Mouse (Mus musculus) granulocyte monocyte progenitor cell, adult 5-6 weeks (primary cell): ENCODE results near the gene Hnf1a. TPM values are rescaled to one million over a fixed set of nuclear protein-coding genes. Genes with fewer than 3 reads are reported as not detected.

Experiments
- ATAC-seq: replicated peaks from 2 replicates; pipeline ENCODE4 v1.8.0; 2016; ENCODE audit warnings: mild to moderate bottlenecking, moderate TSS enrichment, inconsistent platforms; ENCODE audit not compliant: poor library complexity, severe bottlenecking
- total RNA-seq, 2 experiments: library from RNA; stranded (forward) in 1 of 2; stranded (reverse) in 1 of 2; fragments of 200-712, 200-1000 nt in 1 of 2; fragments of >200 nt in 1 of 2; fragmentation: Nextera tagmentation in 1 of 2; gene quantifications; 2 replicates each; pipeline ENCODE4 v1.2.3; 2014 to 2017

Hnf1a gene
- total RNA-seq (2014; fragmentation: Nextera tagmentation) (not detected in 2 replicates), total RNA-seq (2017) (not detected in 2 replicates)

DNA sequence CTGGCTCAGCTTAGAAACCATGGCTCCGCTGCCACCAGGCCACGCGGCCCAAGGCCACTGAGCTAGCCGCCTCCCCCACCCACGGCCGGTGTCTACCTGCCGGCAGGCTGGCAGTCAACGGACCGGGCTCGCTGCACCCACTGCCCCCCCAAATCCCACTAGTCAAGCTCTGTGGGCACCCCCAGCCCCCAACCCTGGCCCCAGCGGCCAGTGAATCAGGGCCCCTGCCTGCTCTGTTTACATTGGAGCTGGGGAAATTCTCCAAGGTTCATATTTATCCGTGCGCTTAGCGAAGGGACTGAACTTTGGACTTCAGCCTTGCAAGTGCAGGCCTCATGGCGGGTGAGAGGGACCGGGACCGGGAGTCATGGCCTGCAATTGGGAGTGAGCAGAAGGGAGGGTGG lies at the start of gene Hnf1a:
Gene Hnf1a, minus strand, starts transcription at position 271 of the 404 bp plus-strand sequence.
- no peak for ATAC-seq

GRCm38 (mm10) chr5:115018813-115019212 lies 47.9 kb upstream of the Hnf1a start:
- 0 out of 2 replicates have a peak, but pooled peaks have one; percentile 26 for ATAC-seq

GRCm38 (mm10) chr5:115018270-115018669 lies 47.4 kb upstream of the Hnf1a start:
- peak; percentile 52; the same call in 1 of the 2 replicates for ATAC-seq

DNA sequence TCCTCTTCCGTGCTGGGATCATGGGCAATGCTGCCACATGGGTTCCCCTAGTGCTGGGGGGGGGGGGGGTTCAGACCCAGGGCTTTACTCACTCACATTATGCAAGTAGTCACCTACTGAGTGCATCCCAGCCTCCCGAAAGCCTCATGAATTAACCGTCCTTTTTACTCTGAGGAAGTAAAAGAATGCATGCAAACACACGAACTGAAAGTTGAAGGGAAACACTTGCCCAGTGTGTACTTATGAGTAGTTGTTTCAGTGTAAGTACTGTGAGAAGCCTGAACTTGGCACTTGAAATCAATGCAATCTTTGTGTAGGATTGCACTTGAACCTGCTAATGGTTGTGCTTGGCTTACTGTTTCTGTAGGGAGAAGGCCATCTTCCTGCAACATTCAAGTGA lies 44.2 kb upstream of the Hnf1a start:
- peak; percentile 16; the same call in 1 of the 2 replicates for ATAC-seq

DNA sequence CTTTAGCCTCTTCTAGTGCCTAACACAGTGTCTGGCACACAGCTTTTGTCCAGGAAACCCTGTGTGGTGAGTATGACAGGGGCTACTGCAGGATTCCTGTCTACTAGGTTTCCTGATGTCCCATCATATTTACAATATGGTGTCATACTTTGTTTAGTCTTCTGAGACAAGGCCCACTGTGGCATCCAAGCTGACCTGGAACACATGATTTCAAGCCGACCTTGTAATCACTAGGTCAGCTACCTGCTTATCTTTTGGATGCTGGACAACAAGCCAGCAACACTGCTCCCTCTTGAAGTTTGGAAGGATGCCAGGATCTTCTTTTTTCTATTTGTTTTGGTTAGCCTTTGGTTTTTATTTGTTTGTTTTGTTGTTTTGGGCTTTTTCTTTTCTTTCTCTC lies 43.7 kb upstream of the Hnf1a start:
- no peak for ATAC-seq

DNA sequence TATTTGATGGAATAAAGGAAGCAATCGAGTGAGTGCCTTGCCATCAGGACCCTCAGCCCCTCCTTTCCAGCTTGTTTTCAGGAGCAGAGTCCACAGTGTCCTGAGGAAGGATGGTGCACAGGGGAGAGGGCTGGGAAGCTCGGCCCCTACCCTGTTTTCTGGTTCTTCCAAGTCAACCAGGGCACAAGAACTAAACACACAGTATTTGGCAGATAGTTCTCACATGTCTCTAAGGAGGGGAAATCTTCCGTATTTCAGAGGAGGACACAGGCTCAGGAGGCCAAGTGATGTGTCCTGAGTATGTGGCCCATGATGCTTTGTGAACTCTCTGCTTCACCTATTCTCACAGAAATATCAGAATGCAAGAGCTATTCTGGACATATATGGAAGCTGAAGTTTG lies 42.5 kb upstream of the Hnf1a start:
- no peak for ATAC-seq

- peak; percentile 46 for ATAC-seq
Measured at GRCm38 (mm10) chr5:115011519-115012261, 40.8 kb upstream of the Hnf1a start.

DNA sequence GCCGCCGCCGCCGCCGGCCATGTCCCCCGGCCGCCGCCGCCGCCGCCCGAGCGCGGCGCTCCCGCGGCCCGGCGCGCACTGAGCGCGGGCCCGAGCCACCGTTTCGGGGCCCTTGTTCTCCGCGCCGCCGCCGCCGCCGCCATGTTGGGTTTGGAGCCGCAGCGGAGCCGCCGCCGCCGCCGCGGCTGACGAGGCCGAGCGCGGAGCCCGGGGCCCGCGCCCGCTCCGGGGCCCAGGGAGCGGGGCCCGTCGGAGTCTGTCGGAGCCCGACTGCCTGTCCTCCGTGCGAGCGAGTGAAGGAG lies 40.3 kb upstream of the Hnf1a start:
- no peak for ATAC-seq

GRCm38 (mm10) chr5:115010577-115011216 lies 39.8 kb upstream of the Hnf1a start, which contains the start of gene Sppl3:
Gene Sppl3, plus strand, starts transcription at chr5:115011137.
- peak; percentile 67 for ATAC-seq

- no peak for ATAC-seq
Measured at GRCm38 (mm10) chr5:115009961-115010360, 39.1 kb upstream of the Hnf1a start.

- no peak for ATAC-seq
Measured at GRCm38 (mm10) chr5:115009143-115009542, 38.2 kb upstream of the Hnf1a start.

GRCm38 (mm10) chr5:115008307-115008706 lies 37.4 kb upstream of the Hnf1a start:
- ATAC-seq: no peak

- no peak for ATAC-seq
Measured at GRCm38 (mm10) chr5:115007768-115008167, 36.9 kb upstream of the Hnf1a start.

DNA sequence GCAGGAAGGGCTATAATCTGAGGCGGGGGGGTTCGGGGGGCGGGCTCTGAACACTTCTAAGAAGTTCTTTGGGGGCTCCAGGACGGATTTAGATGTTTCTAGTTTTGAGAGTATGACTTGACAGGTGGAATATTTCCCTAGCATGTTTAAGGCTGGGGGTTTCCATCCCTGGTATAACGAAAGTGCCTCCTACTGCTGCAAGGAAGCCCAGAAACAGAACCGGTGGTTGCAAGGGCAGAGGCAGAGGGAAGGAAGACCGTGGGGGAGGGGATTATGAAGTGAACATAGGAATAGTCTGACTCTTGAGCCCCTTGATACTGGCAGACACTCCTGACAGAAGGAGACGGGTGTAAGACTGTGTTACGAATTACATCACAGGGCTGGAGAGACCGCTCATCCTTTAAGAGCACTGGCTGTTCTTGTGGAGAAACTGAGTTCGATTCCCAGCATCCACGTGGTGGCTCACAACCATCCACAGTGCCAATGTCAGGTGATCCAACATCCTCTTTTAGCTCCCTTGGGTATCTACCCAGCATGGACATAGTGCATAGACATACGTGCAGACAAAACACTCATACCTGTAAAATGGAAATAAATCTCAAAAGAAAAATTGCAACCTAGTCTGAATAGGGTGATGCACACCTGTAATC lies 32.5 kb upstream of the Hnf1a start:
- peak; percentile 40 for ATAC-seq

GRCm38 (mm10) chr5:115002781-115003180 lies 31.9 kb upstream of the Hnf1a start:
- no peak; the same call in 1 of the 2 replicates for ATAC-seq

DNA sequence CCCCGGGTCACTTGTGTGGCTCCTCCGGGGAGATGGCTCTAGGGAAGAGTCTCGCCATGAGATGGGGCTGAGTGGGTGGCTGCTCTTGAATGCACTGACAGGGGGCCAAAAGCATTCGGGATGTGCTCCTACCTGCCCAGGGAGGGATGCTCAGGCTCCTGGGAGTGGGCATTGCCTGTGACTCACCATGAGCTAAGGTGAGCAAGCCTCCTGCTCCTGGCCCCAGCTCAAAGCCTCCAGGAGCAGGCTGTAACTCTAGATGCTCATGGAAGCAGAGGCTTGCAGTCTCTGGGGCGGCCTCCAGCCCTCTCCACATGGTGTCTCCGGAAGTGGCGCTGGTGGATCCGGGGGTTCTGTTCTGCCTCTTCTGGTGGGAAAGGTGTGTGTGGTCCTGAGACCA lies 30.6 kb upstream of the Hnf1a start:
- ATAC-seq: no peak

DNA sequence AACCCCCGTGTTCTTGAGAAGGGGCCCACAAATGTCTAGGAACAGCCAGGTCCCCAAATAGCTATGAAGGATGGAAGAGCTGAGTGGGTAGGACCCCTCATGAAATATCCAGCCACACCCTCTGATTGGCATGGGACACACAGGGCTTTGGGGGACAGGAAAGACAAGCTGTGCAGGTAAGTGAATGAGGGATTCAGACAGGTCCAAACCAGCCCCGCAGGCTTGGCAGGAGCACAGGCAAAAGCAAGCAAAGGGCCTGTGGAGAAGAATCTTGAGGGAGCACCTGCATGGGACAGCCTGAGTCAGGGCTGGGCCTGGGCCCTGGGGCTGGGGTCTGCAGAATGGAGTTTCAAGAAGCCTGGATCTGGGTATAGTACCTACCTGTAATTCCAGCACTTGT lies 29.6 kb upstream of the Hnf1a start:
- no peak for ATAC-seq

DNA sequence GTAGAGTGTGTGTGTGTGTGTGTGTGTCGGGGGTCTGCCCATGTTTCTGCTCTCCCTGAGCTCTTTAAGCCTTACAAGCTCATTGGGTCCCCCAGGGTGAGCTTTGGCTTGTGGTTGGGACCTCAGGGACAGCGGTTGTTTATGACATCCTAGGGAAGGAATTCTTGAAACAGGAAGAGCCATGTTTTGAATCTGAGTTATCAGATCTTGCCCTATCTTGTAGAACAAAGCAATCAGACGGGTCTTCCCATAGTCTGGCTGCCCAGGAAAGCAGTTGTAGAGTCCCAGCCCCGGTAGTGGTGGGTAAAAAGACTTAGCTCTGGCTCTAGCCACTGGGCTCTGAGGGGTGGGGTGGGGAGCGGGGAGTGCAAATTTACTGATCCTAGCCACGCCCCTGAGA lies 26.4 kb upstream of the Hnf1a start:
- ATAC-seq: 0 out of 2 replicates have a peak, but pooled peaks have one; percentile 20

DNA sequence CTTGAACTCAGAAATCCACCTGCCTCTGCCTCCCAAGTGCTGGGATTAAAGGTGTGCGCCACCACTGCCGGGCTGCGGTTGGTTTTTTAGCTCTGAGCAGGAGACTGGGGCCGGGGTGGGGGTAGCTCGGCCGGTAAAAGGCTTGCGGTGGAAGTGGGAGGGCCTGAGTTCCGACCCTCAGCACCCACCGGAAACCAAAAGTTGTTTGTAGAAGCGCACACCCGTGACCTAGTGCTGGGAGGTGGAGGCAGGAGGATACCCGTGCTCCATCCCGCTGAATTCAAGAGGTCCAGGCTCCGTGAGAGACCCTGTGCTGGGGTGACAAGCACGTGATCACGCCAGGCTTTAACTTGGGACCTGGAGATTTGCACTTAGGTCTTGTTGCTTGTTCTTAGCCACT lies 25.6 kb upstream of the Hnf1a start:
- peak; percentile 42; the same call in 1 of the 2 replicates for ATAC-seq

- ATAC-seq: no peak
Measured at GRCm38 (mm10) chr5:114985074-114985473, 14.2 kb upstream of the Hnf1a start.

DNA sequence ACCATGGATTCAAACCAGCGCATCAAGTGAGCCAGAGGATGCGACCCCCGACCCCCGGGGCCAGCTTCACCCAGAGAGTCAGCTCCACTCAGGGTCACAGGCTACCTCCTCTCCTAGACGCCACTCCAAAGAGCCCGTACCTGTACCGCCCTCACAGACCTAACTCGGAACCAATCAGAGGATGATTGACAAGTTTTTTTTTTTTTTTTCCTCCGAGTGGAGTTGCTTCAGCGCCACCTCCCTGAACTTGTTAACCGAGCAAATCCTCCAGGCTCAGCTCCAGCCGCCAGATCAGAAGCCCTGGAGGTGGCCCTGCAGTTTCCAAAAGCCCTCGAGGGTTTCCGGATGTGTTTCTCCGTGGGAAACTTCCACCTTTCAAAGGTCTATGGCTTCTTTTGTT lies 11.1 kb upstream of the Hnf1a start:
- ATAC-seq: no peak
